Mouse (Mus musculus) cerebellum, postnatal 4 days (tissue): ENCODE results near the gene Kif13a.

Source experiments
- DNase-seq, 2 experiments: peaks; one replicate each; pipeline ENCODE4 v3.0.0; 2022; ENCODE audit warnings: low spot score in 2 of 2, mixed read lengths in 1 of 2

Gene Kif13a

DNA sequence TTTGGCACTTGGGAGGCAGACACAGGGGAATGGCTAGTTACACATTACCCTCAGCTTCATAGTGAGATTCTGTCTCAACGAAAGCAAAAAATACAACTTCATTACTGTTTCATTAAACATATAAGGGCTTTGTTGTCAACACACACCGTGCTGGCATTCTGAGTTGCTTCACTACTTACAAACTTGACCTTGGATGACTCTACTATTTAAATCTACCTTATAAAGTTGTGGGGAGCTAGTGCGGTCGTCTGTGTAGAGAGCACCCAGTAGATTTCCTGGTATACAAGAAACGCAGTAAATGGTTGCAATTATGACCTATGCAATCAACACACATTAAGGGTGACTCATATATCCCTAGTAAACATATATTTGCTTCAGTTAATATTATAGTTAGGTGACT is 201.3 kb downstream of the Kif13a start:
- DNase-seq = peak in 1 of 2 experiments; percentile 10

DNA sequence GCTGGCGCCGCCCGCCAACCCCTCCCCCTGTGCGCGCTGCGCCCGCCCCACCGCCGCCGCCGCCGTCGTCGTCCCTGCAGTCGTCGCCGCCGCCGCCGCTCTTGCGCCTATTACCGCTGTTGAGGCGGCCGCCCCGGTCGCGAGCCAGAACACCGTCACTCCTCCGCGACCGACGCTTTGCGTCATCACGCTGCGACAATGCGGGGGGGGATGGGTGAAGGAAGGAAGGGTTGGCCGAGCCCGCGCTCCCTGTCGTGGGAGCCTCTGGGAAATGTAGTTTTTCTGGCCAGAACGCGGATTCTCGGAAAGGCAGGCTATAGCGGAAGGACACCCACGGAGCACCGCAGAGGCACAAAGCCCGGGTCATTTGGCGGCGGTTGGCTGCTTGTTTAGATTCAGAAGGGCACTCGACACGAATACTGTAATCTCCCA is 201.8 kb downstream of the Kif13a start, which contains the start of gene Nup153:
Gene Nup153, minus strand, starts transcription at position 104 of the 432 bp plus-strand sequence.
- peak; percentile 100 for DNase-seq

DNA sequence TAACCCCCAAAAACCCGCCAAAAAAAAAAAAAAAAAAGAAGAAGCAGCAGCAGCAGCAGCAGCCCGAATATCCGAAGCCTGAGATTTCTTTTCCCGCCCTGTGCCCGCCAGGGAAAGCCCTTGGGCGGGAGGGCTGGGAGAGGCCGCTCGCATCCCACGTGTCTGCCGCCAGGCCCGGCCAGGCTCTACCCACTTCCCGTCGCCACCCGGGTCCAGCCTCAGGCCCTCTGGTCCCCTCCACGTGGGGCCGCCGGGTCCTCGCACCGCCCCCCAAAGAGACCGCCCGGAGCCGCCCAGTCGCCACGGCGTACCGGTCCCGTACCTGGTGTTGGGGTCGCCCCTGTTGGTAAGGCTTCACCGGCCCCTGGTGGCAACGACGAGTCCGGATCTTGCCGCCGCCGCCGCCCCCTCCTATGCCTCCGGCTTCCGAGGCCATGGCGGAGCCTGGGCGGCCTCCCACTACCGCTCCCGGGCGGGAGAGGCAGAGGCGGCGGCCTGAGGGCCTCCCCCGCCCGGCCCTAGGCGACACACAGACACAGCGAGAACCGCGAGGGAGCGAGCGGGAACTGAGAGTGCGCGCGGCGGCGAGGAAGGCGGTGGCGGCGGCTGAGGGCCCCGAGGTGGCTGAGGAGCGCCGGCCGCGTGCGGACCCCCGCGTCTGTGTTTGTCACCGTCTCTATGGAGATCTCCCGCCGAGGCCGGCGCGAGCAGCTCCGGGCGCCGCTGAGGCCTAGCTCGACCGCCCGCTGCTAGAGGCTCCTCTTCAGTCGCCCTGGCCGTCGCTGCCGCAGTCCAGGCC is 202.4 kb downstream of the Kif13a start:
- peak in 1 of 2 experiments; percentile 39 for DNase-seq

DNA sequence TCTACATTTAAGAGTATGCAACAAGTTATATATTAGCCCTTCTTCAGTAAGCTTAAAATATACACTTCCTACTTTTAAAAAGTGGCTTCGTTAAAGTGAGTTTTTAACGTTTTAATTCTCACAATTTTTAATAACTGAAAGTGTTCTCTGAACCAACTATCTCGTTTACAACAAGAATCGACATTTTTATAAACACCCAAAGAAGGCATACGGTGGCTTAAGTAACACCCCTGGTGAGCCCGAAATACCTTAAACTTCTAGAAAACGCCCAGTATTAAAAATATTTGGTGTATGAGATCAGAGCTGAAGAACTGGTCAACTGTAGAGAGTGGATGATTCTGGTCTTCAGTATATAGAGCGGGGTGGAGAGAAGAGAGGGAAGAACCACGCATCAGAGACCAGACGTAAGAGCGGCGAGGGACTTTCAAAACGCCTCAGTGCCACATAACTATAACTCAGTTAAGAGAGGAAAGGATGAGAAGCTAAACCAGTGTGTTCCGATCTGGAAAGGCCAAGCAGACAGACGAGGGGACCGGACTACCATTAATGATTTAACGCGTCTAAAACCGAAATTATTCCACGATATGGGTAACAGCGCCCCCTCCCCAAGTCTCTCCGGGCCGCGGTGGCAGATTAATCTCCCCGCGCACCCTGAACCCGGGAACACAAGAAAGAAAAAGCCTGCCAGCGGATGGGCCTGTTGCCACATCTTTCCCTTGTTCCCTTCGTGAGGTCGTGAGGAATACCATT is 203.2 kb downstream of the Kif13a start:
- peak in 1 of 2 experiments; percentile 30 for DNase-seq

DNA sequence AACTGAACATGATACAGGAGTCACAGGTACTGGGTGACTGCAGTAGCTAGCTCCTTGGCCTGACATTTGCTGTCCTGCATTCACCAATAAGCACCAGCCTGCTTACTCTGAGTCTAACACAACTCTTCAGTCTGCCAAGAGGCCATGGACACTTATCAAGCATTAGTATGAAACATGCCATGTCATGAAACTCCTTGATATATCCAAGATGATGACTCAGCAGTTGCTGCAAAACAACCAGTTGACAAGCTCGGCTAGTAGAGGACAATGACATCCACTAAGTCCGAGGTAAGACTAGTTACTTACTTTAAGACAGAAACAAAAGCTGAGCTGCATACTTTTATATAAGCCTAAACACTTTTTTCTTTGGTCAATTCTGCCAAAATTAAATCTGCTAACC is 204.4 kb downstream of the Kif13a start:
- DNase-seq = no peak

DNA sequence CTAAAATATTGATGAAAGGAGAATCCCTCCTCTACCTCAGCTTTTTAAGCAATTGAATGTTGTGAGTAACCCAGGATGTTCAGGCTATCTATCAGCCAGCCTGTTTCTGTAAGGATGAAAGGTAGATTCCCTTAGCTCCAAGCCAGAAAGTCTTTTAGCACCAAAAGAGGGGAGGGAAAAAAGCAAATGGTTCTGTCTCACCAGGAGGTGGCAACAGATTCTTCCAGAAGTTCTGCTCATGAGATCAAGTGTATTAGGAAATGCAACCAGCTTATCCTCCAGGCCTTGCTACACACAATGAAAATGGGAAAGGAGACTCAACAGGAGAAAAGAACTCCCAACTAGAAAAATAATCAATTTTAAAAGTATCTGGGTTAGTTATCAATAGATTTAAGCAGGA is 205.3 kb downstream of the Kif13a start:
- no peak for DNase-seq

DNA sequence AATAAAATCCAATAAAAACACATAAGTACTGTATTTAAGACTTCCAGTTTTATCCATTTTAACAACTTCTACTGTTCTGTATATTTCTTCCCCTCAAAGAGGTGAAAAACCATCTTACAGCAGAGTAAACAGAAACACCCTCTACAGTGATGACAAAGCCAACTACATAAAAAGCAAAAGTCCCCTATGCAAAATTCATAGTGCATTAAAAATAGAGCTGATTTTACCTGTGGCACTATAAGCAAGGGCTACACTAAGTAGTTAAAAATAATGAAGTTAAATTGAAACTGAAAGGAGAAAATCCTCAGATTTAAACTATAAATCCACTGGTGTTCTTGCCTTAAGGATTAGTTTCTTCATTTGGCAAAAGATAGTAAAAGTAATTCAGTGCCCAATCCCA is 208.7 kb downstream of the Kif13a start:
- DNase-seq = no peak

DNA sequence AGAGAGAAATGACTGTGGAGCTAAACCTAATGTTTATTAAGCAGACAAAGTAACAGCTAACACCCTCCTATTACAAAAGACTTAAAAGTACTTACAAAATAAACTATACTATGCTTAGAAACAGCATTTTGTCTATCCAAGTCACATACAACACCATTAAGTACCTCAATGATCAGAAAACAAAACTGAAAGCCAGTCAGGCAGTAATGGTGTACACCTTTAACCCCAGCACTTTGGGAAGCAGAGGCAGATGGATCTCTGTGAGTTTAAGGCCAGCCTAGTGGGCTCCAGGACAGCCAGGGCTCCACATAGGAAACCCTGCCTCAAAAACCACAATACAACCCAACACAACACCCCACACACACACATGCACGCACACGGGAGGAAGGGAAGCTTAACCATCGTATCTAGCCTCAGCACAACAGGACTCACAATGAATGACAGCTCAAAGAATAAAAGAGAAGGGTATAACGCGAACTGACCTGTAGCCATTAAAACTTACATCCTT is 210.7 kb downstream of the Kif13a start:
- no peak for DNase-seq

DNA sequence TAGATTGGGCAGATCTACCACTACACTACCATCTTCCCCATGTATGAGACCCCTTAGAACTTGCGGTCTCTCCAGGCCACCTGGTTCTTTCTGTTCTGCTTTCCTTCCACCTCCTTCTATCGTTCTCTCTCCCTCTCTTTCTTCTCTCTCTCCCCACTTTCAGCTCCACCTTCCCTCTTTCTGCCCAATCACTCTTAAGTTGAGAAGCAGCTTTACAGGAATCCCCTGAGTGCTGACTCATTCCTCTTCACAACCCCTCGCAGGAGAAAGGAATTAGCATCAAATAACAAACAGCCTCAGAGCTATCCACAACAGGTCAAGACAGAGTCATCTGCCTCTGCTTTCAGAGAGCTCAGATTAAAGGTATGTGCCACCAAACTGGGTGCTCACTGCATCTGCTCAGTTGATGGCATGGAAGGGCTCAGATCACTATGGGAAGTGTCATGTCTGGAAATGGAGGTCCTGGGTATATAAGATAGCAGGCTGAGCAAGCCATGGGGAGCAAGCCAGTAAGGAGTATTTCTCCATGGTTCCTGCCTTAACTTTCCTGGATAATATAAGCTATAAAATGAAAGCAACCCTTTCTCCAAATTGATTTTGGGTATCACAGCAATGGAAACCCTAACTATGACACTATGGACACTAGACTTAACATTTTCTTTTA is 213.6 kb downstream of the Kif13a start:
- DNase-seq = no peak

DNA sequence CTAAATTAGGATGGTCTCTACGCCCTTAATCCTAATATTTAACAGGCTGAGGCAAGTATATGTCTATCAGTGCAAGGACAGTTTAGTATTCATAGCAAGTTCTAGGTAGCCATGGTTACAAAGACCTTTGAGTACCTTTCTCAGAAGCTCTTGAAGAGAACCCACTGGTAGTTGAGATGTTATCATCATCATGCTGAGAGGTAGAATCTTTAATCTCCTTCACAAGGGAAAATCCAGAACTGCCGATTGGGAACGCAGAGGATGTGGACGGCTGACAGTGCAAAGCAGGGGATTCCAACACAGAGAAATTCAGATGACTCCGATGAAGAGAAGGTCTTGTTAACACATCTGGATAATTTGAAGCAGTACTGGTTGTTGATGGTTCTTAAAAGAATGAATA is 216.2 kb downstream of the Kif13a start:
- no peak for DNase-seq

DNA sequence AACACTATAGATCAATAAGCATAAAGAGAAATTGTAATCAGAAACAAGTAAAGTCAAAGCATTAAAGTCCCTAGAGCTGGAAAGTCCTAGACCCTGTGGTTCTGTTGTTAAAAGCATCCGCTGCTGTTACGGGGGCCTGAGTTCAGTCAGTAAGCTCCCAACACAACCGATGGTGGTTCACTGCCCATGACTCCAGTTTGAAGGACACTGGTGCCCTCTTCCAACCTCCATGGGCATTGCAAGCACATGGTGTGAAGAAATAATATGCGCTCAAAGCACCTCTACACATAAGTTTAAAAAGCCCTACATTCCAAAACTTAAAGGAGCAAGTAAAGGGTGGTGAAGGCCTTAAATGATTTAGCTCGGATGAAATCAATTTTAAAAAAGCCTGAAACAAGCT is 226.5 kb downstream of the Kif13a start:
- peak in 1 of 2 experiments; percentile 5 for DNase-seq

DNA sequence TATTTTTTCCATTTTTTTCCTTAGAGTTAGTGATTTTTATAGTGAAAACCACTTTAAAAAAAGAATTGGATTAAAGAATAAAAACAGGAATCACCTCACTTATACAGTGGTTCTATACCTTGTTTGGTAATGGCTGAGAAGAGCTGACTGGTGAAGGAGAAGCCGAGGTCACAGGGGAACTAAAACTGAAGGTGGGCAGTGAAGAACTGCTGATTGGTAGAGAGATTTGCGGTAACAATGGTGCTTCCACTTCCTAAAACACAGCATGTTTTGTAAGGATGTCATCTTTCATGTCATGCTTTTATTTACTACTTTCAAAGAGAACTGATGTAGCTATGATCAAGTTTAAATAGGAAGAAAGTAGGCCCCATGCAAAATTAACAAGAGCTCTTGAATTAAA is 228.2 kb downstream of the Kif13a start:
- DNase-seq = no peak

DNA sequence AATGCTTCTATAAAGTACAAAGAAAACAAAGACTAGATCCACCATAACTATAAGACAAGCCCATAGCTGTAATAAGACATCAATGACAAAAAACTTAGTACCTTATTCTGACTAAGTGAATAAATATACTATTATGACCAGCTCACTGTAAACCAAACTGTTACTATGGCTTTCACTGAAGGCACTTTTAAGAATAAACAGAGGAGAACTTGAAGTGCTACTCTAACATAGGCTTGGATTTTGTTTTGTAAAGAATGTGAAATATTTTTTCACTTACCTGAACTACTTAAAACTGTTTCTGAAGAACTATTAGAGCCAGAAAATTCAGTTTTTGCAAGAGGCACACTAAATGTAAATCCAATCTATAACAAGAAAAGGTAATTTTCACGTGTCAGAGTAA is 230.3 kb downstream of the Kif13a start:
- no peak for DNase-seq
